Mouse (Mus musculus): ENCODE results near the gene Rhox10. TPM values are rescaled to one million over a fixed set of nuclear protein-coding genes. Genes with fewer than 3 reads are reported as not detected.
"Not testable (repeated sequence)": the region's sequence is repeated elsewhere in the genome, so short reads cannot be mapped to it uniquely, and the experiment has no call there.

Rhox10 gene
- not detected in 2 replicates for polyA plus RNA-seq (2012)

- no peak for TF ChIP-seq GATA1 (IDR thresholded peaks at IDR 0.05; ENCODE audit: low read length)
- no peak for TF ChIP-seq TAL1 (IDR thresholded peaks at IDR 0.05; ENCODE audit: low read length)
- Histone ChIP-seq H3K4me3 (replicated peaks) (no peak within 1 kb of the TSS), H3K9me3 (ENCODE audit: control insufficient read depth, low read length) (peaks cover 6% of the 10 kb centered on the region; the same call in 1 of the 2 replicates), H3K4me1 (ENCODE audit: control insufficient read depth) (no peaks in the 10 kb centered on the region), H3K36me3 (ENCODE audit: control insufficient read depth) (no peaks in the 10 kb centered on the region), H3K27me3 (ENCODE audit: control insufficient read depth) (no peaks in the 10 kb centered on the region)
Measured at GRCm38 (mm10) chrX:38066175-38066574, at the start of gene Rhox10. Gene Rhox10, plus strand, starts transcription at chrX:38066475.

- not testable (repeated sequence) for H3K27me3 ChIP-seq (ENCODE audit: control insufficient read depth); H3K36me3 ChIP-seq (ENCODE audit: control insufficient read depth); H3K4me3 ChIP-seq (replicated peaks); H3K4me1 ChIP-seq (ENCODE audit: control insufficient read depth); H3K9me3 ChIP-seq (ENCODE audit: control insufficient read depth, low read length)
Measured at GRCm38 (mm10) chrX:38018597-38018996, 47.7 kb upstream of the Rhox10 start, which contains the start of gene Btg1-ps1. Gene Btg1-ps1, minus strand, starts transcription at chrX:38018815.

GRCm38 (mm10) chrX:38033841-38034240 is 32.4 kb upstream of the Rhox10 start:
- no peaks in the 10 kb centered on the region for H3K36me3 ChIP-seq (ENCODE audit: control insufficient read depth)
- no peaks in the 10 kb centered on the region for H3K4me1 ChIP-seq (ENCODE audit: control insufficient read depth)
- H3K9me3 ChIP-seq (ENCODE audit: control insufficient read depth, low read length) = peaks cover 12% of the 10 kb centered on the region
- H3K4me3 ChIP-seq (replicated peaks) = no peak overlapping the region
- TF ChIP-seq TAL1 (IDR thresholded peaks at IDR 0.05; ENCODE audit: low read length) (no peak), GATA1 (IDR thresholded peaks at IDR 0.05; ENCODE audit: low read length) (no peak)
- H3K27me3 ChIP-seq (ENCODE audit: control insufficient read depth) = no peaks in the 10 kb centered on the region

- no peaks in the 10 kb centered on the region for H3K27me3 ChIP-seq (ENCODE audit: control insufficient read depth)
- H3K9me3 ChIP-seq (ENCODE audit: control insufficient read depth, low read length) = no peaks in the 10 kb centered on the region
- no peak overlapping the region for H3K4me3 ChIP-seq (replicated peaks)
- H3K4me1 ChIP-seq (ENCODE audit: control insufficient read depth) = no peaks in the 10 kb centered on the region
- no peaks in the 10 kb centered on the region for H3K36me3 ChIP-seq (ENCODE audit: control insufficient read depth)
- TF ChIP-seq TAL1 (IDR thresholded peaks at IDR 0.05; ENCODE audit: low read length) (no peak), GATA1 (IDR thresholded peaks at IDR 0.05; ENCODE audit: low read length) (no peak)
Measured at GRCm38 (mm10) chrX:38039666-38040065, 26.6 kb upstream of the Rhox10 start.

- H3K36me3 ChIP-seq (ENCODE audit: control insufficient read depth); H3K4me1 ChIP-seq (ENCODE audit: control insufficient read depth); H3K27me3 ChIP-seq (ENCODE audit: control insufficient read depth); H3K4me3 ChIP-seq (replicated peaks); H3K9me3 ChIP-seq (ENCODE audit: control insufficient read depth, low read length): not testable (repeated sequence)
Measured at GRCm38 (mm10) chrX:38043014-38043413, 23.3 kb upstream of the Rhox10 start, which contains the start of gene Btg1-ps2. Gene Btg1-ps2, minus strand, starts transcription at chrX:38043114.

GRCm38 (mm10) chrX:38061544-38061943 is 4.7 kb upstream of the Rhox10 start:
- TF ChIP-seq GATA1 (IDR thresholded peaks at IDR 0.05; ENCODE audit: low read length) (no peak), TAL1 (IDR thresholded peaks at IDR 0.05; ENCODE audit: low read length) (no peak)
- no peaks in the 10 kb centered on the region for H3K27me3 ChIP-seq (ENCODE audit: control insufficient read depth)
- H3K9me3 ChIP-seq (ENCODE audit: control insufficient read depth, low read length) = peaks cover 6% of the 10 kb centered on the region; the same call in 1 of the 2 replicates
- no peak overlapping the region for H3K4me3 ChIP-seq (replicated peaks)
- no peaks in the 10 kb centered on the region for H3K4me1 ChIP-seq (ENCODE audit: control insufficient read depth)
- no peaks in the 10 kb centered on the region for H3K36me3 ChIP-seq (ENCODE audit: control insufficient read depth)

- no peak overlapping the region for H3K4me3 ChIP-seq (replicated peaks)
- no peaks in the 10 kb centered on the region for H3K9me3 ChIP-seq (ENCODE audit: control insufficient read depth, low read length)
- no peaks in the 10 kb centered on the region for H3K36me3 ChIP-seq (ENCODE audit: control insufficient read depth)
- H3K4me1 ChIP-seq (ENCODE audit: control insufficient read depth) = no peaks in the 10 kb centered on the region
- TF ChIP-seq GATA1 (IDR thresholded peaks at IDR 0.05; ENCODE audit: low read length) (no peak), TAL1 (IDR thresholded peaks at IDR 0.05; ENCODE audit: low read length) (no peak)
- H3K27me3 ChIP-seq (ENCODE audit: control insufficient read depth) = no peaks in the 10 kb centered on the region
Measured at GRCm38 (mm10) chrX:38084226-38084625, 18.0 kb downstream of the Rhox10 start.

GRCm38 (mm10) chrX:38085041-38085440 is 18.8 kb downstream of the Rhox10 start, which contains the start of gene Rhox11:
Gene Rhox11, minus strand, starts transcription at chrX:38085141.
- Histone ChIP-seq H3K4me3 (replicated peaks) (no peak within 1 kb of the TSS), H3K9me3 (ENCODE audit: control insufficient read depth, low read length) (no peaks in the 10 kb centered on the region), H3K4me1 (ENCODE audit: control insufficient read depth) (no peaks in the 10 kb centered on the region), H3K36me3 (ENCODE audit: control insufficient read depth) (no peaks in the 10 kb centered on the region), H3K27me3 (ENCODE audit: control insufficient read depth) (no peaks in the 10 kb centered on the region)
- TF ChIP-seq GATA1 (IDR thresholded peaks at IDR 0.05; ENCODE audit: low read length) (no peak), TAL1 (IDR thresholded peaks at IDR 0.05; ENCODE audit: low read length) (no peak)

GRCm38 (mm10) chrX:38110807-38111206 is 44.5 kb downstream of the Rhox10 start, which contains the start of gene Rhox12:
Gene Rhox12, minus strand, starts transcription at chrX:38110907.
- Histone ChIP-seq H3K27me3 (ENCODE audit: control insufficient read depth) (no peaks in the 10 kb centered on the region), H3K9me3 (ENCODE audit: control insufficient read depth, low read length) (no peaks in the 10 kb centered on the region), H3K4me3 (replicated peaks) (no peak within 1 kb of the TSS), H3K4me1 (ENCODE audit: control insufficient read depth) (no peaks in the 10 kb centered on the region), H3K36me3 (ENCODE audit: control insufficient read depth) (no peaks in the 10 kb centered on the region)
- TF ChIP-seq GATA1 (IDR thresholded peaks at IDR 0.05; ENCODE audit: low read length) = no peak
- TF ChIP-seq TAL1 (IDR thresholded peaks at IDR 0.05; ENCODE audit: low read length) = no peak

GRCm38 (mm10) chrX:38120982-38121381 is 54.7 kb downstream of the Rhox10 start, which contains the start of gene Rhox13:
Gene Rhox13, plus strand, starts transcription at chrX:38121219.
- H3K4me3 ChIP-seq (replicated peaks) = no peak within 1 kb of the TSS

More at GRCm38 (mm10) chrX:38120982-38121381, 54.7 kb downstream of the Rhox10 start, which contains the start of gene Rhox13:
- H3K9me3 ChIP-seq (ENCODE audit: control insufficient read depth, low read length) = peaks cover 20% of the 10 kb centered on the region
- TF ChIP-seq TAL1 (IDR thresholded peaks at IDR 0.05; ENCODE audit: low read length) = no peak
- TF ChIP-seq GATA1 (IDR thresholded peaks at IDR 0.05; ENCODE audit: low read length) = no peak
- no peaks in the 10 kb centered on the region for H3K4me1 ChIP-seq (ENCODE audit: control insufficient read depth)
- H3K27me3 ChIP-seq (ENCODE audit: control insufficient read depth) = no peaks in the 10 kb centered on the region; the same call in 1 of the 2 replicates
- H3K36me3 ChIP-seq (ENCODE audit: control insufficient read depth) = no peaks in the 10 kb centered on the region

Other genes starting within 250 kb of the Rhox10 start
- not detected in 2 replicates for gene Rhox6, start 239.6 kb upstream of the Rhox10 start, polyA plus RNA-seq (2012)
- gene Rhox7a, start 234.8 kb upstream of the Rhox10 start, polyA plus RNA-seq (2012) = not detected in 2 replicates
- not detected in 2 replicates for gene Rhox8, start 187.5 kb upstream of the Rhox10 start, polyA plus RNA-seq (2012)
- not detected in 2 replicates for gene Rhox7b, start 169.2 kb upstream of the Rhox10 start, polyA plus RNA-seq (2012)
- gene Rhox9, start 164.7 kb upstream of the Rhox10 start, polyA plus RNA-seq (2012) = not detected in 2 replicates
- gene Btg1-ps1, start 47.7 kb upstream of the Rhox10 start, polyA plus RNA-seq (2012) = not detected in 2 replicates
- gene Btg1-ps2, start 23.4 kb upstream of the Rhox10 start, polyA plus RNA-seq (2012) = not detected in 2 replicates
- not detected in 2 replicates for gene Rhox11, start 18.7 kb downstream of the Rhox10 start, polyA plus RNA-seq (2012)
- gene Rhox12, start 44.4 kb downstream of the Rhox10 start, polyA plus RNA-seq (2012) = not detected in 2 replicates
- gene Rhox13, start 54.7 kb downstream of the Rhox10 start, polyA plus RNA-seq (2012) = not detected in 2 replicates
- 0.01 and 0.02 TPM in 2 replicates for gene Zbtb33, start 123.3 kb downstream of the Rhox10 start, polyA plus RNA-seq (2012)
- not detected in 2 replicates for gene Tmem255a, start 186.0 kb downstream of the Rhox10 start, polyA plus RNA-seq (2012)
- gene Atp1b4, start 249.7 kb downstream of the Rhox10 start, polyA plus RNA-seq (2012) = not detected in 2 replicates